Mouse (Mus musculus): ENCODE results near the gene Mastl. TPM values are rescaled to one million over a fixed set of nuclear protein-coding genes. Genes with fewer than 3 reads are reported as not detected.

Gene Mastl
- 0.48 TPM for polyA plus RNA-seq (2017; shearing (Covaris generic))

GRCm38 (mm10) chr2:23155777-23156607 lies at the start of gene Mastl, which contains the start of gene Yme1l1:
Gene Mastl (minus strand): TSS chr2:23156024.
Gene Yme1l1 (plus strand): TSS chr2:23156369.

GRCm38 (mm10) chr2:23067552-23068369 lies 88.1 kb downstream of the Mastl start, which contains the start of gene Acbd5:
Gene Acbd5 (plus strand): TSS chr2:23068167.

Other genes with a start within 250 kb of the Mastl start
- gene Abi1, start 115.8 kb downstream of the Mastl start, polyA plus RNA-seq (2017; shearing (Covaris generic)) = 158 TPM
- gene Acbd5, start 87.9 kb downstream of the Mastl start, polyA plus RNA-seq (2017; shearing (Covaris generic)) = 54.8 TPM
- gene Yme1l1, start 345 bp upstream of the Mastl start, polyA plus RNA-seq (2017; shearing (Covaris generic)) = 66.5 TPM
- gene 4931423N10Rik, start 51.5 kb upstream of the Mastl start, polyA plus RNA-seq (2017; shearing (Covaris generic)) = not detected
- not detected for gene Nxph2, start 165.2 kb upstream of the Mastl start, polyA plus RNA-seq (2017; shearing (Covaris generic))